Mouse (Mus musculus) midbrain, embryonic 11.5 days (tissue): ENCODE measurements around the gene Snrpg. TPM values are rescaled to one million over a fixed set of nuclear protein-coding genes. Genes with fewer than 3 reads are reported as not detected.
"Not testable (repeated sequence)": the region's sequence is repeated elsewhere in the genome, so short reads cannot be mapped to it uniquely, and the experiment has no call there.

Source experiments
- ATAC-seq: fragments of 200-750 bp; cut with Nextera tagmentation; 2 replicates; pipeline ENCODE4 v1.8.0; 2017; ENCODE audit warnings: moderate TSS enrichment, moderate library complexity; ENCODE audit not compliant: low FRiP score
- DNase-seq: peaks from one replicate; pipeline ENCODE4 v3.0.0; 2015; ENCODE audit warnings: low spot score; ENCODE audit errors: missing footprints
- H3K27ac ChIP-seq: fragments of 300-500 bp; sonication (generic); 2 replicates; pipeline ENCODE4 v1.5.1; 2014; ENCODE audit warnings: low read depth, low read length
- H3K27me3 ChIP-seq: fragments of 300-500 bp; sonication (generic); 2 replicates; pipeline ENCODE4 v1.6.1; 2014; ENCODE audit warnings: mild to moderate bottlenecking, low read length, moderate library complexity, mixed read lengths; ENCODE audit not compliant: control insufficient read depth, insufficient read depth
- H3K36me3 ChIP-seq: fragments of 300-500 bp; sonication (generic); 2 replicates; pipeline ENCODE4 v1.6.1; 2014; ENCODE audit warnings: mild to moderate bottlenecking, low read length, moderate library complexity, mixed read lengths; ENCODE audit not compliant: control insufficient read depth, insufficient read depth
- H3K4me1 ChIP-seq: fragments of 300-500 bp; sonication (generic); 2 replicates; pipeline ENCODE4 v1.6.1; 2014; ENCODE audit warnings: low read length; ENCODE audit not compliant: control insufficient read depth, insufficient read depth
- H3K4me2 ChIP-seq: fragments of 300-500 bp; sonication (generic); 2 replicates; pipeline ENCODE4 v1.6.1; 2014; ENCODE audit warnings: mild to moderate bottlenecking, moderate library complexity
- H3K4me3 ChIP-seq: fragments of 300-500 bp; sonication (generic); 2 replicates; pipeline ENCODE4 v1.5.1; 2014; ENCODE audit warnings: low read depth, low read length
- H3K9ac ChIP-seq: fragments of 300-500 bp; sonication (generic); 2 replicates; pipeline ENCODE4 v1.6.1; 2014; ENCODE audit warnings: low read length
- H3K9me3 ChIP-seq: fragments of 300-500 bp; sonication (generic); 2 replicates; pipeline ENCODE4 v1.6.1; 2016; ENCODE audit warnings: low read length; ENCODE audit not compliant: control insufficient read depth
- WGBS: fragments of 180-500 bp; shearing (Covaris S2); extraction: QIAGEN DNeasy Blood & Tissue Kit; methylation state at CpG from one replicate; pipeline ENCODE4 v1.1.7; 2014; 5-methylcytosine and 5-hydroxymethylcytosine counted together
- polyA plus RNA-seq: library from polyadenylated mRNA; unstranded; fragments of >200 nt; fragmentation: Nextera tagmentation; extraction: Ambion mirVana; gene quantifications from 2 replicates; pipeline ENCODE4 v1.2.1, GENCODE M21; 2014

Gene Snrpg
- polyA plus RNA-seq, 1 experiment from 2014 or later: 748 TPM

DNA sequence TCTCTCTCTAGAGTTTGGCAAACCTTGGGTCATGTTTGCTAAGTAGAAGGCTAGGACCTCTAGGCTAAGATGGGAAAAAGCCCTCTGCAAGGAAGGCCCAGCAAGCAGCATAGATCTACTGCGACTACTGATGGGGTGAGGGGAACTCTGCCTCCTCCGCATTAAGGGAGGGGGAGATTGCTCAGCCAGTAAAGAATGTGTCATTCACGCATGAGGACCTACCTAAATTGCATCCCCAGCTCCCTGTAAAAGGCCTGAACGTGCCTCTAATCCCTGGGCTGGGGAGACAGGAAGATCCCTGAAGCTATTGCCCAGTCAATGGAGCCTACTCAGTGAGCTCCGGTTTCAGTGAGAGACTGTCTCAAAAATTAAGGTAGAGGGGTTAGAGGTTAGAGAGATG is 35.2 kb upstream of the Snrpg start:
- H3K36me3 ChIP-seq: no peaks in the 10 kb centered on the region
- H3K4me1 ChIP-seq: no peaks in the 10 kb centered on the region
- ATAC-seq (no peak), DNase-seq (no peak)
- no peak overlapping the region for H3K4me2 ChIP-seq
- H3K27me3 ChIP-seq: no peaks in the 10 kb centered on the region
- no peak overlapping the region for H3K27ac ChIP-seq
- H3K4me3 ChIP-seq: no peak overlapping the region
- H3K9ac ChIP-seq: no peak overlapping the region
- WGBS: 71% methylated on average over 5 of the region's 5 CpGs
- no peaks in the 10 kb centered on the region for H3K9me3 ChIP-seq

DNA sequence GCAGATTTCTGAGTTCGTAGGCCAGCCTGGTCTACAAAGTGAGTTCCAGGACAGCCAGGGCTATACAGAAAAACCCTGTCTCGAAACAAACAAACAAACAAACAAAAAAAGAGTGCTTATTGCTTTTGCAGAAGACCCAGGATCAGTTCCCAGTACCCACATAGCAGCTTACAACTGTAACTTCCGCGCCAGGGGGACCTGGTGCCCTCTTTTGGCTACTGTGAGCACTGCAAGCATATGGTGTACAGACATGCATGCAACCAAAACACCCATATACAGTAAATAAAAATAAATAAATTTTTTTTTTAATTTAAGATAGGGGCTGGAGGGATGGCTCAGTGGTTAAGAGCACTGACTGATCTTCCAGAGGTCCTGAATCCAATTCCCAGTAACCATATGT is 34.8 kb upstream of the Snrpg start:
- H3K9me3 ChIP-seq, H3K4me1 ChIP-seq, H3K9ac ChIP-seq, H3K4me3 ChIP-seq, H3K4me2 ChIP-seq, ATAC-seq, H3K27ac ChIP-seq, DNase-seq, H3K27me3 ChIP-seq, H3K36me3 ChIP-seq: not testable (repeated sequence)
- WGBS: 85% methylated on average over 4 of the region's 4 CpGs

DNA sequence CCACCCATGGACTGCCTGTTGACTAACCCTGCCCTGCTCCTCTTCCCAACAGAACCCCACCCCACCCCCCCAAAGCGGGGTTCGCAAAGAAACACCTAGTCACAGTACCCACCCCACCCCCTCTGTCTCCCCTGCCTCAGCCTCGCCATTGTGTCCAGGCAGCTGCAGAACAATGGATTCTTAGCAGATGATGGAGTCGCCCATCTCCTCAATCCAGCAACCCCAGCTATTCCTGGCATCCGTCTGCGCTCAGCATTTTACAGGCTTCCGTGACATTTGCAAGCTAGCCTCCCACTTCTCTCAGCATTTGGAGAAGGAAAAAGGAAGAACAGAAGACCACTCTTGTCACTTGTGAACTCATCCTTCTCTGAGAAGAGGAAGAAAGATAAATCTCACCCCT is 27.4 kb upstream of the Snrpg start:
- WGBS: 21% methylated on average over 7 of the region's 7 CpGs
- H3K9ac ChIP-seq: peak overlapping the region; percentile 53
- no peaks in the 10 kb centered on the region for H3K9me3 ChIP-seq
- H3K27me3 ChIP-seq: no peaks in the 10 kb centered on the region
- ATAC-seq: no peak
- no peaks in the 10 kb centered on the region for H3K36me3 ChIP-seq
- DNase-seq: peak; percentile 92
- peaks cover 5% of the 10 kb centered on the region; the same call in 1 of the 2 replicates for H3K4me1 ChIP-seq
- 0 out of 2 replicates have a peak overlapping the region, but pooled peaks have one; percentile 14 for H3K4me3 ChIP-seq
- H3K27ac ChIP-seq: no peak overlapping the region
- peak overlapping the region; percentile 30; the same call in 1 of the 2 replicates for H3K4me2 ChIP-seq

DNA sequence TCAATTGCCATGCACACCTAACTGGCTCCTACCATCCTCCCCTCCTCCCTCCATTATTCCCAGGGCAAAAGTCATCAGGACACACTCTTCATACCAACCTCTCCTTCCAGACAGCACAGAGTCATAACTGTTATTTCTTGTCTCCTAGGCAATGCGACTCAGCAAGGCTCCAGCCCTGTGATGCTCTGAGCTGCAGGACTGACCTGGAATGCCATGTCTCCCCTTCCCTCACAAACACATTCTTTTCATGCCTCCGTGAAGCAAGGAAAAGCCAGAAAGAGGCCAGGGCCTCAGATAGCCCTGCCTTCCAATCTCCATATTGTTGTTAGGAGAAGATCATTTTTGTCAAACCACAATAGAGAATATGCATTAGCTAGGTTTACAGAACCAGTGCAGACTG is 25.0 kb upstream of the Snrpg start:
- H3K4me1 ChIP-seq: peaks cover 5% of the 10 kb centered on the region; the same call in 1 of the 2 replicates
- ATAC-seq (no peak), DNase-seq (no peak)
- H3K27me3 ChIP-seq: no peaks in the 10 kb centered on the region
- H3K9me3 ChIP-seq: no peaks in the 10 kb centered on the region
- WGBS: 74% methylated on average over 2 of the region's 2 CpGs
- no peak overlapping the region for H3K9ac ChIP-seq
- no peak overlapping the region for H3K4me2 ChIP-seq
- H3K36me3 ChIP-seq: no peaks in the 10 kb centered on the region
- H3K4me3 ChIP-seq: no peak overlapping the region
- H3K27ac ChIP-seq: no peak overlapping the region

- no peaks in the 10 kb centered on the region for H3K36me3 ChIP-seq
- H3K27me3 ChIP-seq: no peaks in the 10 kb centered on the region
- 61% methylated on average over 7 of the region's 7 CpGs for WGBS
- DNase-seq (no peak), ATAC-seq (no peak)
- H3K9me3 ChIP-seq: no peaks in the 10 kb centered on the region
- H3K4me1 ChIP-seq: no peaks in the 10 kb centered on the region
- H3K4me2 ChIP-seq: no peak overlapping the region
- no peak overlapping the region for H3K9ac ChIP-seq
- no peak overlapping the region for H3K27ac ChIP-seq
- H3K4me3 ChIP-seq: no peak overlapping the region
These were observed 21.8 kb upstream of the Snrpg start for GRCm38 (mm10) chr6:86349257-86349656.

DNA sequence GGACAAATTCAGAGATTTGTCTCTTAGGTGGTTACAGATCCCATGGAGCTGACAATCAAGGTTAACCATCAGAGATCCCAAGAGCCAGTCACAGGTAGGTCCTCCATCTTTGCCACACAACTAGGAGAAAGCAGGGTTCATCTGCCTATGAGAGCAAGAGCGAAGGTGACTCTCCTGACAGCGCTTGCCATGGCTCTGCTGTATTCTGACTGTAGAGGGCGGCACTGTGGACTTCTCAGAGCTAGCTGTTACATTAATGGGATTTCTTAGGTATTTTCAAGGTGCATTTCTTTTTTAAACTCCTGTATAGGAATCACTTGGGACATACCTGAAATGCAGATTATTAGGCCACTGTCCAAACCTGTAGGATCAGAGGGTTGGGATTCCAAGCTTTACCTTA is 16.2 kb upstream of the Snrpg start:
- DNase-seq (no peak), ATAC-seq (no peak)
- 53% methylated on average over 3 of the region's 3 CpGs for WGBS
- no peaks in the 10 kb centered on the region for H3K4me1 ChIP-seq
- H3K27me3 ChIP-seq: no peaks in the 10 kb centered on the region
- no peak overlapping the region for H3K4me2 ChIP-seq
- no peaks in the 10 kb centered on the region for H3K36me3 ChIP-seq
- H3K27ac ChIP-seq: no peak overlapping the region
- H3K4me3 ChIP-seq: no peak overlapping the region
- no peaks in the 10 kb centered on the region for H3K9me3 ChIP-seq
- no peak overlapping the region for H3K9ac ChIP-seq

- H3K27ac ChIP-seq: no peak overlapping the region
- H3K4me2 ChIP-seq: no peak overlapping the region
- H3K9me3 ChIP-seq: no peaks in the 10 kb centered on the region
- WGBS: 86% methylated on average over 9 of the region's 9 CpGs
- H3K4me3 ChIP-seq: no peak overlapping the region
- no peak overlapping the region for H3K9ac ChIP-seq
- no peak for ATAC-seq
- no peaks in the 10 kb centered on the region for H3K36me3 ChIP-seq
- no peaks in the 10 kb centered on the region for H3K27me3 ChIP-seq
- DNase-seq: no peak
- H3K4me1 ChIP-seq: no peaks in the 10 kb centered on the region
These were observed 14.1 kb upstream of the Snrpg start for GRCm38 (mm10) chr6:86356956-86357355.

DNA sequence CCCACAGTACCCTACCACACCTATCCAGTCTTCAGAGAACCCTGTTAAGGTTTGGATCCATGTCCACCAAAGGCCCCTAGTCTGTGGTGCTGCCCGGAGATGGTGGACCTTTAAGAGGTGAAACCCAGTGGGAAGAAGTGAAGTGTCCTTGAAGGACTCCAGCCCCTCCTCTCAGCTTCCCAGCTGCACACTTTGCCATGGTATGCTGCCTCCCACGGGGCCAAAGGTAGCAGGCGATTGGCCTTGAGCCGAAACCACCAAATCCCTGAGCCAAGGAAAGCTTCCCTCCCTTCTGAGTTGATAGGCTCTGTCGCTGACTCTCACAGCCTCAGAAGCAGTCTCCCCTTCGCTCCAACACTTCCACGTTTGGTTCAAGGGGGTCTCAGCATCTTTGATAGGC is 10.4 kb upstream of the Snrpg start:
- DNase-seq (no peak), ATAC-seq (no peak)
- Histone ChIP-seq H3K9ac (no peak overlapping the region), H3K4me1 (0 out of 2 replicates have a peak, but pooled peaks cover 5% of the 10 kb centered on the region), H3K36me3 (no peaks in the 10 kb centered on the region), H3K27me3 (no peaks in the 10 kb centered on the region), H3K27ac (no peak overlapping the region), H3K9me3 (no peaks in the 10 kb centered on the region), H3K4me2 (no peak overlapping the region), H3K4me3 (no peak overlapping the region)
- WGBS: 67% methylated on average over 7 of the region's 7 CpGs

DNA sequence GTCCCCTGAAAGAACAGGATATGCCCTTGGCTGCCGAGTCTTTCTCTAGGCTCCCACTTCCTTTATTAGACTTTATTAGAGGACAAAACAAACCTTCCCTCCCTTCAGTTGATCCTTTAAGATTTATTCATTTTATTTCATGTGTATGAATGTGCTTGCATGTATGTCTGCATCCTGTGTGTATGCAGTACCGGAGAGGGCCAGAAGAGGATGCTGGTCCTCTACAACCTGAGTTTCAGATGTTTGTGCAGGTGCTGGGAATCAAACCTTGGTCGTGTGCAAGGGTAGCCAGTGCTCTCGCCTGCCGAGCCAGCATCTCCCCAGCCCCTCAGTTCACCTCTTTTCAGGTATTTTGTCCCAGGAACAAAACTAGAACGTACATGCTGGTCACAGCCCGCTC is 9.7 kb upstream of the Snrpg start:
- 87% methylated on average over 7 of the region's 7 CpGs for WGBS

More for the DNA sequence above, 9.7 kb upstream of the Snrpg start:
- H3K4me2 ChIP-seq: no peak overlapping the region
- H3K36me3 ChIP-seq: no peaks in the 10 kb centered on the region
- ATAC-seq (no peak), DNase-seq (no peak)
- no peak overlapping the region for H3K9ac ChIP-seq
- no peak overlapping the region for H3K27ac ChIP-seq
- no peak overlapping the region for H3K4me3 ChIP-seq
- no peaks in the 10 kb centered on the region for H3K27me3 ChIP-seq
- peaks cover 8% of the 10 kb centered on the region for H3K4me1 ChIP-seq
- H3K9me3 ChIP-seq: no peaks in the 10 kb centered on the region
